Mouse (Mus musculus) G1E (cell line): ENCODE measurements at regions not wholly inside any gene's neighbourhood (a gene's known extent, or its start where the extent isn't known, plus 50 kb on each side); places are given as distances from the start of the nearest gene placed in this dataset.

ENCODE experiments used
- CTCF ChIP-seq: IDR thresholded peaks from 2 replicates; pipeline ENCODE4 v1.5.1; 2012; ENCODE audit warnings: low read depth, low read length, inconsistent platforms, mixed read lengths
- GATA1 ChIP-seq: IDR thresholded peaks from 2 replicates; pipeline ENCODE4 v1.6.1; 2012; ENCODE audit warnings: borderline replicate concordance, low read length, inconsistent platforms, mixed read lengths

DNA sequence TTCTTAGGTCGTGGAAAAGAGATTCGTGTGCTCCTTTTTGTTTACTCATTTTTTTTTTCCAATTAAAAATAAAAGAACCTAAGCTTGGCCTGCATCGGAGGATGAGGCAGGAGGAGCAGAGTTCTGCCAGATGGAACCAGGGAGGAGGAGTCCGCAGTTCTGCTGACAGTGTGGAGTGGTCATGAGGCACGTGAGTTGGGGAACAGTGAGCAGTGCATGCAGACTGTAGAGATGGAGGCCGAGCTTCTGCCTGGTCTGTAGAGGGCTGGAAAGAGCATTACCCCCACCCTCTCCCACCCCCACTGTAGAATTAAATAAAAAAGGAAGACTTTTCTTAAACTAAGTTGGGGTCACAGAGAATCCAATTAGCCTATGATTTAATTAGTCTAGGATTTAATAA lies 202.5 kb upstream of the Nabp1 start:
- TF ChIP-seq CTCF (no peak), GATA1 (no peak)
